Comparison of ENCODE assay signal across 42 mouse cellular contexts in the genomic region with DNA sequence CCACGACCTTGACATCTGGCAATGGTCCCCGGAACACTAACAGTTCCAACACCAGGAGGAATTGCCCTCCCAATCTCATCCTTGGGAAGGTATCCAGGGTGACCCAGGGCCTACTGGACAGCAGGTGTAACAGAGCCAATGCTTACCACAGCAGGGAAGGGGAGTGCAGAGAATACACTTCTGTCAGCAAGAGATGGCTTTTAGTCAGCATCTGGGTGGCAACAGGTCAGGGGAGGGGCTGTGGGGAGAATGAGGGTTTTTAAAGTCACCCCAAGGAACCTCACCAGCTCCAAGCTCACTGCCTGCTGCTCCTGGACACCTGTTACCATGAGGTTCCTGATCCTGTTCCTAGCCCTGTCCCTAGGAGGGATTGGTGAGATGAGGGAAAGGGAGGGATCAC. TPM values are rescaled to one million over a fixed set of nuclear protein-coding genes. Genes with fewer than 3 reads are reported as not detected.
"Had no signal": no experiment of that assay in that cellular context is flagged by ENCODE, and none has a peak within 500 bp of the region (broad histone marks: within the 10 kb centered on the region; RNA-seq: fewer than 3 reads in every experiment).

Gene Klk1b8, plus strand, starts transcription at position 301 of the 400 bp plus-strand sequence.

- H3K4me1 ChIP-seq: heart, embryonic 10.5 days; heart, embryonic 12.5 days; heart, embryonic 13.5 days; heart, embryonic 15.5 days; hindbrain, embryonic 10.5 days; hindbrain, embryonic 12.5 days; hindbrain, embryonic 13.5 days; hindbrain, embryonic 15.5 days; intestine, embryonic 15.5 days had no signal

- H3K27me3 ChIP-seq: heart, embryonic 12.5 days; heart, embryonic 13.5 days; heart, embryonic 15.5 days; hindbrain, embryonic 12.5 days; hindbrain, embryonic 13.5 days; hindbrain, embryonic 15.5 days; intestine, embryonic 15.5 days; kidney, embryonic 15.5 days had no signal

- H3K36me3 ChIP-seq: heart, embryonic 10.5 days; heart, embryonic 12.5 days; heart, embryonic 13.5 days; heart, embryonic 15.5 days; hindbrain, embryonic 10.5 days; hindbrain, embryonic 12.5 days; hindbrain, embryonic 13.5 days; hindbrain, embryonic 15.5 days; intestine, embryonic 15.5 days; kidney, embryonic 15.5 days had no signal

- DNase-seq: heart, postnatal 10 days; heart, postnatal 14 days; heart, postnatal 36 days; heart, postnatal 4 days; kidney, adult 11 months; kidney, adult 18-20 months; kidney, adult 2 months; kidney, adult 8-10 months; kidney, adult 9 months; kidney, postnatal 10 days; kidney, postnatal 14 days; kidney, postnatal 25 days; kidney, postnatal 36 days; kidney, postnatal 4 days; layer of hippocampus, adult 9-11 months; layer of hippocampus, postnatal 36 days had no signal

- H3K27ac ChIP-seq: heart, embryonic 10.5 days; heart, embryonic 13.5 days; heart, embryonic 15.5 days; hindbrain, embryonic 10.5 days; hindbrain, embryonic 12.5 days; hindbrain, embryonic 13.5 days; hindbrain, embryonic 14.5 days; hindbrain, embryonic 15.5 days; hindbrain, postnatal 0 days; intestine, embryonic 15.5 days; kidney, embryonic 15.5 days; kidney, postnatal 0 days; layer of hippocampus, adult 2 months had no signal

- H3K4me3 ChIP-seq: heart, embryonic 10.5 days; heart, embryonic 12.5 days; heart, embryonic 13.5 days; heart, embryonic 15.5 days; hindbrain, embryonic 10.5 days; hindbrain, embryonic 12.5 days; hindbrain, embryonic 13.5 days; hindbrain, embryonic 15.5 days; intestine, embryonic 15.5 days; kidney, embryonic 15.5 days; layer of hippocampus, adult 2 months had no signal

RNA-seq across cellular contexts. Expression of gene Klk1b8, which starts in this region (rescaled TPM):
- polyA plus RNA-seq: heart, embryonic 10.5 days; heart, embryonic 11.5 days; heart, embryonic 12.5 days; heart, embryonic 13.5 days; heart, embryonic 14.5 days; heart, embryonic 15.5 days; heart, embryonic 16.5 days; heart, postnatal 0 days; hindbrain, embryonic 10.5 days; hindbrain, embryonic 11.5 days; hindbrain, embryonic 12.5 days; hindbrain, embryonic 13.5 days; hindbrain, embryonic 14.5 days; hindbrain, embryonic 15.5 days; hindbrain, embryonic 16.5 days; inflammation-experienced regulatory T-cells, adult 6 months; intestine, embryonic 14.5 days; intestine, postnatal 0 days; kidney, embryonic 14.5 days; kidney, embryonic 15.5 days; kidney, embryonic 16.5 days; large intestine, adult 2 months had no signal
